Mouse (Mus musculus) cerebellum, postnatal 4 days (tissue): ENCODE measurements around the gene Clec2g.
"Not testable (repeated sequence)": the region's sequence is repeated elsewhere in the genome, so short reads cannot be mapped to it uniquely, and the experiment has no call there.

Experiments used
- DNase-seq, 2 experiments: peaks; one replicate each; pipeline ENCODE4 v3.0.0; 2022; ENCODE audit warnings: low spot score in 2 of 2, mixed read lengths in 1 of 2

Gene Clec2g

DNA sequence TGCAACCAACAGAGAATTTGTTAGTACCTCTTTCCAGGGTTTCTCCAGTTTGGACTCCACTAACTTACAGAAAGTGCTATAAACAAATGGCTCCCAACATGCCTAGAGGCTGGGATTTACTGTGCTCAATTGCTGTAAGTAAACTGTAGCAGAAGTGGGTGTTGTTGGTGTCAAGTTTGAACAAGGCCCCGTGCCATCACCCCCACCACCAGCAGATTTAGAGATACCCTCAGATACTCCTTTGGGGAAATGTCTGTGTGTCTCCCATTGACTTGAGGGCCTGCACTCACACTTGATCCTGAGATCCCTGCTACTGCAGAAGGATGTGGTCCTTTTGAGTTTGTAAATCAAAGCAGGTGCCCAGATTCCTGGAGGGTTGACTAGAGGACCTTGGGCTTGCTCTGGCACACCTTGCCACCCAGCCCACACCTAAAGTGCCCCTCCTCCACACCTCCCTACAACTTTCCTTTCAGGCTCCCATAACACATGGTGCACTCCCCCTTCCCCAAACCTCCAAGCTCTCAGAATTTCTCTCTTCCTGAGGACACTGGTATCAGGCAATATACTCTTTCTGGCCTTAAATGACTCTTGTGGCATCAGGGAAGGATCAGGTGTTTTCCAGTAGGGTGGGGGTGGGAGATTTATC is 37.3 kb downstream of the Clec2g start:
- no peak for DNase-seq

DNA sequence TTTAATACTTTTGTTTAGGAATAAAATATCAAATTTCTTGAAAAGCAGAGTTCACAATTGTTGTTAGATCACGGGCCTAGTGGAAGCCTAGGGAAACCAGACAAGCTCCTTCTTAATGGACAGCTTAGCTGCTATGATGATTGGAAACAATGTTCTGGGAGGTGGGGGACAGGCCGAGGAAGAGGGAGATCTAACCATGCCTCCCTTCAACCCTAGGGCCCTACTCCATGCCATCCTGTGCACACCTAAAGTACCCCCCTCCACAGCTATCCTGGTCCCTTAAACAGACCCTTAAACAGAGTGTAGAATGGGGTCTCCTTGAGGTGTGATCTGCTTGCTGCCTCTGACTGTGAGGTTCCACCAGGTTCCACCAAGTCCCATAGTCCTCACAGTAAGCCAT is 38.0 kb downstream of the Clec2g start:
- DNase-seq: no peak

DNA sequence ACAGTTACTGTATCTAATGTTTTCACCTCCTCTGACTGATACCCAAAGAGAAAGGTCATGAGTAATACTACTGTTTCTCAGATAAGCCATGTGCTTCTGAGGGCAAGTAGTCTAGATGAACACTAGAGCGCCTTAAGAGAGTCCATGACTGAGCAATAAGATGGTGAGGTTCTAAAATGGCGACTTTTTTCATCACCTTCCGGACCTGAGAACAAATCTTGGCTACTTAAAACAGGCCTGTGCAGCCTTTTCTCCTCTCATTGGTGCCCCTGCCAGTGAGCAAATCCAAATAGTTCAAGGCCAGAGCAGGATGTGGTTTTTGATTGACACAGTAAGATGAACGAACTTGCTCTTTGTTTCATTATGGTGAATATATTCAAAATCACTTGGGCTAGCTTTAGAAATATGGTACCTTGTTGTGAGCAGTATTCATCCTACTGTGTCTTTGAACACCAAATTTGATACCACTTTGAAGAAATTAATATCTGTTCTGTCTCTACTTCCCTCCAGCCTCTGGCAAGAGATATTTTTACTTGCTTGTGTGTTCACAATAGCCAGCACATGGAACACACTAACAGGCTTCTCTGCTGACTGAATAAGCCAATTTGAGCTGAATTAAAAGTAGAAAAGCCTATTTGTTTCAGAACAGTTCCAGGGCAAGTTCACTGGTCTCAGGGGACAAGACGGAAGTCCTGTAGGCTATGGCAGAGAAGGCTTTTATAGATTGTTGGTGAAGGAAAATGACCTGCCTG is 38.7 kb downstream of the Clec2g start:
- no peak for DNase-seq

DNA sequence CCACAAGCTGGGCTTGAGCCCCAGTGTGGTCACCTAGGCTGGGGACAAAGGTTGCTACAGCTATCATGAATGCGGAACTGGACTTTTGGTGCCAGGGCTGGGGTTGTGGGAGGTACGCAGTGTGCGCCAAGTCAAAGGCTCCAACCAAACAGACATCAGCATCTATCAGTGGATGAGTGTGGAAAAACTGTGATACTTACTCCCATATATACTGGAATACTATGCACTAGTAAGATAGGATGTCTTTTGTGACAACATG is 39.2 kb downstream of the Clec2g start:
- no peak for DNase-seq

DNA sequence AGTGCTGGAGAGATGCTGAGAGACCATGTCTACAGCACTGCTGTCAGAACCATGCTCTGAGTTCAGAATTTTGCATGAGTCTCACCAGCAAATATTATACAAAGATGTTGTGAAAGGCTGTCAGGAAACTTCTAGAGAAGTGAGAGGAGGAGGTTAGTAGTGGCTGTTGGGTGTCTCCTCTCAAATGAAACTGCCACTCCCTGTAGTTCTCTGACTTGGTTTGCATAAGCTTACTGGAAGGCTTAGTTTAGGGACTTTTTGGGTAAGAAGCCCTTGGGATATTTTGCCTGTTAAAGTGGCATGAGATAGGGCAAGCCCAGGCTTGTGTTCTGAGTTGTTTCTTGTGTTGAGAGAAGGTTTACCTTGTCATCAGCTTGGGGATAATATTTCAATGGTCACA is 40.7 kb downstream of the Clec2g start:
- not testable (repeated sequence) for DNase-seq

DNA sequence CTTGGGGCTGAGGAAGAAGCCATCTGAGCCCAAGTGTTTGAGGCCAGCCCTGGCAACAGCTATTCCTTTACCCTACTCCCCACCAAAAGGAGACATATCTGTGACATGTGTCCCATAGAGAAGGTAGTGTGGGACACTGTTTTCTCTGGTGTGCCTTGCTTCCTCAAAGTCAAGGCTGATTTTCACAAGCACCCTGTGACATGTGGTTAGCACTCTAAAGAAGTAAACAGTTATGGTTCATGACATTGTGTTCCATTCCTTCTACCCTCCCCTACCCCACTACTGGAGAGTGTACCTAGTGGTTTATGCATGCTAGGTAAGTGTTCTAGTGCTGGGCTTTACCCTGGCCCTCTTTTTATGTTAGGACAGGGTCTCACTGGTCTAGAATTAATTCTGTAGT is 42.0 kb downstream of the Clec2g start:
- no peak for DNase-seq

DNA sequence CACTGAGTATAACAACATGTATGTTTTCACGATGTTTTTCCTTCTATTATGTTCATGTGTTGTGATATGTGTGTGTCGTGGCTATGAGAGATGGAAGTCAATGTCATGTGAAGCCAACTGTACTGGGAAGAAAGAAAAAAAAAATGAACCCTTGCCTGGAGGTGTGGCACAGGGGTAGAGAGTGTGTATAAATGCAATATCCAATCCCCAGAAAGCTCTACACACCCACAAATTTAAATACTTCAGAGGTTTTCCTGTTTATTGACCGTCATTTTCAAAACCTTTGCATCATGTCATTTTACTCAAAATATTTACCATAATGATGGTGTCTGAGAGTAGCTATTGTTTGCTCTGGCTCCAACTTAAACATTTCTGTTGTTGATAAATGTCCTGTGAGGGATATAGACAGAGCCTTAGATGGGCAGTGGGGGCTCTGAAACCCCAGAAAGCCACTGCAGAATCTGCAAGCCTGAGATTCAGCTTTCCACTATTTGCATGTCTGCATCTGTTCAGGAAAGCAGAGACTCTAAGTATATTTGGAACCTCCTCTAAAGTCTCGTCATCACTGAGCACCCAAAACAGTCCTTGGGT is 47.9 kb downstream of the Clec2g start:
- not testable (repeated sequence) for DNase-seq

DNA sequence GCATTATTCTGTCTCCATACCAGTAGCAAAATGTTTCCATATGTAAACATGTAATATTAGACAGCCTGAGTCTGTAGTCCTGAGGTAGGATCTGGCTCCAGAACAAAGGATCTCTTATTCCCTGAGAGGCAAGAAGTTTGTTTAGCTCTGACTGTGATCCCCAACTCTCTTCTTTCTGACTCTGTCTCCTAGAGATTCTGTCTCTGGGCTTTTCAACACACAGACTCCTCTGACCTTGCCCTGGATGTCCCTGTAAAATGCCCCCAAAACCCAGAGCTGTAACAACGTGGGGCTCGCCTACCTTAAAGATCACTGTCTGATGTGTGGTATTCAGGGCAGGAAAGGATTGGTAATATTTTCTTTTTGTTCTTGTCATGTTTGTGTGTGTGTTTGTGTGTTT is 58.2 kb downstream of the Clec2g start:
- DNase-seq: no peak

DNA sequence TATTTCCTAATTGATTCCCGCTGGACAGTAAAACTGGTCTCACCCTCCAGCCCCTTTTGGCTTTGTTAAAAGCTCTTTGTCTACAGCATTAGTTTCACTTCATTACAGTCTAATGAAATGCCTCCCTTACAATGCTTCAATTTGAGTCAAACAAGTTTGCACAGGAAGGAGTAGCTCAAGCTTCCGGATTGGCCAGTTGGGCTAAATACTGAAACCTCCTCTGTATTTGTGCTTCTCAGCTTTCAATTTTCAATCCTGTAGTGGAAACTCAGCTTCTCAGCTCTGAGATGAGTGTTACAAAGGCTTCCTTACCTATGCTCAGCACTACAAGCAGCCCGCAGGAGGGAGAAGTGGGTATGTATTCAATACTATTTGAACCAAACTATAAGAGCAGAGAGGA is 58.6 kb downstream of the Clec2g start:
- no peak for DNase-seq

DNA sequence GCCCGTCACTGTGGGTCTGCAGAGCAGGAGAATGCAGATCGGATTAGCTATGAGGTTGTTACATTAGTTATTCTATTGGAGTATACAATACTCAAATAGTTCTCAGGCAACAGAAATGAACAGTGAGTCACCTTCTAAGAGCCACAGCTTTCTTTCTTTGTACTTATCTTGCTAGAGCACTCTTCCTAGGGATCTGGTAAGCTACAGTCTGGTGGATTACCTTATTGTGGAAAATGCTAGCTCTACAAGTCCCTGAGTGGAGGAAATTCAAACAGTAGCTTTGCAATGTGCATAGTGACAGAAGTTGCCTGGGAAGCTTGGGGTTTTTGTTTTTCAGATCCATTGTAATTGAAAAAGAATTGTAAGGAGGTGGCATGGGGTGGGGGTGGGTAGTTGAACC is 59.0 kb downstream of the Clec2g start:
- DNase-seq: no peak

DNA sequence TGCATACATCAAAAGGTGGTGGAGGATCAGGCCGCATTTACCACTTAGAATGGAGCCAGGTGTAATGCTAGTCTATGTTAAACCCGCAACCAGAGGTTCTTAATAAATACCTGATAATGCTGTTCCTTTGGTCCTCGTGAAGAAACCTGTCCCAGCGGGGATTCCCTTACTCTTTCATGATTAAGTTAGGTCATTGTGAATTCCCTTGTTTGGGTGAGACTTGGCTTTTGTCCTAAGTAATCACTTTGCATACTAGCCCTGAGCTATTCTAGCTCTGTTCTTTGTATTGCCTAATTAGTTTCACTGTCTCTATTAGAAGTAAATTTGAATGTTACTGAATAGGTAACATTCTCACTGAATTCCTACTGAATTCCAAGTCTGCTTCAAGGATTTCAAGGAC is 60.2 kb downstream of the Clec2g start:
- no peak for DNase-seq

DNA sequence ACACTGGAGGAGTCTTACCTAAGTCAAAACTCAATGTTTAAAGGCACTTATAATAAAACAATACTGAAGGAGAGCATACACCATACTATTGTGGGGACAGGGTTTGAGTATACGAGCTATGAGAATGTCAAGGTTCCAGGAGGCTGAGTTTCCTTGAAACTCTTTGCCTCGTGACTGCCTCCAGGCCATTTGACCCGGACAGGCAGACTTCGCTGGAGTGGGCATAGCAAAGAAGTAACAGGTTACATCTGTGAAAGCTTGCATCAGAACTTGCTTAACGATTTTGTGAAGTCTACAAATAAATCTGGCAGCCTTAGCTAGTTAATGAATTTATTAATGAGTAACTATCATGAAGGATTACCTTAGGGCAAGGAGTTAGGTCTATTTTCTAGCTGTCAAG is 60.6 kb downstream of the Clec2g start:
- DNase-seq: no peak

DNA sequence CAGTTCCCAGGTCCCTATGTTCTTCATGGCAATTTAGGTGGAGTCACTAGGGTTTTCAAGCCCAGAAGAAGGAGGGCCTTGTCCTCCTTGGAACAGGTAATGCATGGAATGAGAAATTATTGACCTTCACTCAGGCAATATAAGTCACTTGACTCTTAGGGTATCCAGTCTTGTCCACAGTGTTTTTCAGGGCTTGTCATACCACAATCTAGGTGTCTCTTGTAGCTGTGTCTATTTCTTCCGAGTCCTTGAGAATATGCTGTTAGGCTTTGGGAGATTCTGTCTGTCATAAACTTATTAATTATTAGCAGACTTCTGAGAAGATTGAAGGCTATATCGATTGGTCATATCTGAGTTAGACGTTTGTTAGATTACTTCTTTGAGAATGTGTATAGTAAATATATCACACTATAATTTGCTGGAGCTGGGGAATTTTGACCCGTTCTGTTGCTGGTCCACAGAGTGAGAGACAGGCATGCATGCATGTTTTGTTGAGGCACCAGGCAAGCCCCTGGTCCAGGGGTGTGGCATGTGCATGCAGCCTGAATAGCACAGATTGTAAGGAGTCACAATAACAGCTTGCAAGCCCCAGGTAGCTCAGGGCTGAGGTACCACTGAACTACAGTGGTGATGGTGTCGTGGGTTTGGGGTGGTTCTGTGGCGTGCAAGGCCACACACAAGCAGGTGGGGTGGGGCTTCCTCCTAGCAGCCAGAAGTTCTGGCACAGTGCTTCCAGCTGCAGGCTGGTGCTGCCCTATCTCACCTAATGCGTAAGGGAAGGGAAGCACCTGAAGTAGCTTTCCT is 61.3 kb downstream of the Clec2g start:
- no peak for DNase-seq

DNA sequence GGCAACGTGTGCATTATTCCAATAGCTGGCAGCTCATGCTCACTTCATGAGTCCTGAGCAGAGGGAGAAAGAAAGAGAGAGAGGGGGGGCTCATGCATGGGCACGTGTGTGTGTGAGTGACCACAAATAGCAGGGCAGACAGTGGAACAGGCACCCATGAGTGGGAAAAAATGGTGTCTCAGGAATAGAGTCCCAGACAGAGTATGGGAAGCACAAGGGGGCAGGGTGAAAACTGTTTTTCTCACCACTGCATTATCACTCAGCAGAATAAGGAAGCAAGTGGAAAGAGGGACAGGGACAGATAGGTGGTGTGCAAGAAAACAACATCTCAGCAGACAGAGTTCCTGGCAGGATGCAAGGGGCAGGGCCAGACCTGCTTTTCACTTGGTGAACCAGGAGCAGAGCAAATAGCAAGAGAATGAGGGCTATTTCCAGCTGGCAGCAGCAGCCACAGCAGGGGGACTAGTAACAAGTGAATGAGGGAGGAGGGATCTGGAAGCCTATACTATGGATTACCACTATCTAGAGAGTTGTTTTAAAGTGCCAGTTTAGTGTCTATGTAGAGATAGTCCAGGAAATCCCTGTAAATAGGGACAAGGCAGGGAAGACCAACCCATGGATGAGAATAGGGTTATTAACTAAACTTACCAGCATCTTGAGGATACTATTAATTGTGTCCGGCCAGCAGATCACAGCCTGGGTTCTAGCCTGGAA is 62.0 kb downstream of the Clec2g start:
- no peak for DNase-seq

DNA sequence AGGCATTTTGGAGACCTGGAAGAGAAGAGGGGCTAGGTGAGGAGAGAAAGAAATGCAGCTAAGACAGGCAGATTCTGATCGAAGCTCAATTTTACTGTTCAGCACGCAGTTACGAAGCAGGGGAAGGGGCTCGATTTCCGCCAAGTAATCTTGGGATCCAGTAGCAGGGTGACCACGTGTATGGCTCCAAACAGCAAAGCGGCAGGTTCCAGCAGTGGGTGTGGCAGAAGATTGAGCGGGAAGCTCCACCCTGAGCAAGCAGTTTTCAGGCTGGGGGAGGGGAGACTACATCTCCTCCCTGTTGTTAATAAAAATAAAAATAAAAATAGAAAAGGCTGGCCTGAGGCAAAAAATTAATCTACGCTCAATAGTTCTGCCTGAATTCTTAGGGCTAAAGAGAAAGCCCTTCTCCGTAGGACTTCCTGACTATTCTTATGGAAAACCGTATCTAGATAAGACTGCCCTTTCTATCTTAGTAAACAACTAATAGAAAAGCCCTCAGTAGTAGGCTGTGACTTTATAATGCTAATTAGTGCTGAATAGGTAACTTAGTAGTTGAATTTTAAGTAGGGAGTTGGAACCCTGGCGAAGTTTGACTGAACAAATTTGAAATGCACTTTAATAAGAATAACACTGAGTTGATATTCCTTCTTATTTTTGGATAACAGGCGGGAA is 62.7 kb downstream of the Clec2g start:
- no peak for DNase-seq

DNA sequence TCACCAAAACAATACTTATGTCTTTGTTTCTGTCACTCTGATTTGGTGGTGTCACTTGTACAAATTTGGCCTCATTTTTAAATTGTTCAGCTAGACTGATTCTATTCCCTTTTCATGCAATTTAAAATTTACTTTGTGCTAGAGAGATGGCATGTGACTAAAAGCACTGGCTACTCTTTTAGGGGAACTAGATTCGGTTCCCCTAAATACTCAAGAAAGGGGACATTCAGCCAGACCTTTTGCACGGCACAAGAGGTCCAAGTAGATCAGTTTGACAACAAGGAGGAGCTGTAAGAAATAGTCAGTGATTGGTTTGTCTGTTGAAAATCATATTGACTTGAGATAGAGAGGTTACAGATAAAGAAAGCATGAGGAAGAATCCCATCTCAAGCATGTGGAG is 67.2 kb downstream of the Clec2g start:
- DNase-seq: no peak

DNA sequence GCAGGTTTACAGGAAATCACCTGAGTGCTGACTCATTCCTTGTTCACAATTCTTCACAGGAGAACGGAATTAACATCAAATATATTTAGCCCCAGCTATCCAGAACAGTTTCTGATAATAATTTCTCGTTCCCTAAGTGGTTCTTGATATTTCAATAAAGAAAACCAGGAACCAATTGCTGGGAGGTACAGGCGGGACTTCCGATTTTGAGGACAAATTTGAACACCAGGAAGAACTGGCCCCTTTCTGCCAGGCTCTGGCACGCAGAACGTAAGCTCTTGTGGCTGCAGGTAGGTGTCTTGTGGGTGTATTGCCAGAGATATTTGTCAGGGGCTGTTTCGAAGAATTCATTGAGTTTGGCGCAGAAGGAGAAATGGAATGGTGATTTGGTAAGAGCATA is 74.4 kb downstream of the Clec2g start:
- DNase-seq: no peak

DNA sequence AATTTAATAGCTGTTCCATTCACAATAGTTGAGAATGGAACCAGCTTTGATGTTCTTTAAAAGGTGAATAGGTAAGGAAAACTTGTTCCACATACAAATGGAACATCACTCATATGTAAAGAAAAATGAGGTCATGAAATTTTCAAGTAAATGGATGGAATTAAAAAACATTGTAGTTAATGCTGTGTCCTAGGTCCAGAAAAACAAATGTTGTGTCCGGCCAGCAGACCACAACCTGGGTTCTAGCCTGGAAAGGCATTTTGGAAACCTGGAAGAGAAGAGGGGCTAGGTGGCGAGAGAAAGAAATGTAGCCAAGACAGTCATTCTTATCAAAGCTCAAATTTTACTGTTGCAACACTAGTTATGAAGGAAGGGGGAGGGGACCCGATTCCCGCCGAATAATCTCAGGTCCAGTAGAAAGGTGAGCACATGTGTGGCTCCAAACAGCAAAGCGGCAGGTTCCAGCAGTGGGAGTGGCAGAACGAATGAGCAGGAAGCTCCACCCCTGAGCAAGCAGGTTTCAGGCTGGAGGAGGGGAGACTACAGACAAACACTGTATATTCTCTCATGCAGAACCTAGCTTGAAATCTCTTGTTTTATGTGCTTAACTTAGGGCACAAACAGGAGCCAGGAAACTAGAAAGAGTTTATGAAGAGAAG is 75.8 kb downstream of the Clec2g start:
- DNase-seq: not testable (repeated sequence)

DNA sequence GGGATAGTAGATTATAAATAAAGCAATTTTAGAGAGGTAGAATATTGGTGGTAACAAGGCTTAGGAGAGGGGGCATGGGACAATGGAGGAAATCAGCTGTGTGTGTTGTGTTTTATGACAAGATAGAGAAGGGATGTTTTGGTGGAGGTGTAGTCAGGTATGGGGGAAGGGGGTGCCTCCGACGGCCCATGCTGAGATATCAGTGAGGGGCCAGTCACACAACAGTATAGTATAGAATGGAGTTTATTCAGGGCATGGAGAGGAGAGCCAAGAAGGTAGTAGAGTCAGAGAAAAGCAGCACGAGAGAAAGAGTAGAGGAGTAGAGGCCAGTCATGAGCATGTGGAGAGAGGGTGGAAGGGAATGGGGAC is 76.3 kb downstream of the Clec2g start:
- DNase-seq: no peak

DNA sequence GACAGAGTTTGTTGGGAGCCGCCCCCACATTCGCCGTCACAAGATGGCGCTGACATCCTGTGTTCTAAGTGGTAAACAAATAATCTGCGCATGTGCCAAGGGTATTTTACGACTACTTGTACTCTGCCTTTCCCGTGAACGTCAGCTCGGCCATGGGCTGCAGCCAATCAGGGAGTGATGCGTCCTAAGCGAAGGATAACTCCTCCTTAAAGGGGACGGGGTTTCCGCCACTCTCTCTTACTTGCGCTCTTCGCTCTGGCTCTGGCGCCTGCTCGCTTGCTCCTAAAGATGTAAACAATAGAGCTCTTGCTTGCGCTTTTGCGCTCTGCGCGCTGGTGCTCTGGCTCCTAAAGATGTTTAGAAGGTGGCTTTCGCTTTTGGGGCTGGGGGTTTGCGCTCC is 77.8 kb downstream of the Clec2g start:
- DNase-seq: not testable (repeated sequence)

DNA sequence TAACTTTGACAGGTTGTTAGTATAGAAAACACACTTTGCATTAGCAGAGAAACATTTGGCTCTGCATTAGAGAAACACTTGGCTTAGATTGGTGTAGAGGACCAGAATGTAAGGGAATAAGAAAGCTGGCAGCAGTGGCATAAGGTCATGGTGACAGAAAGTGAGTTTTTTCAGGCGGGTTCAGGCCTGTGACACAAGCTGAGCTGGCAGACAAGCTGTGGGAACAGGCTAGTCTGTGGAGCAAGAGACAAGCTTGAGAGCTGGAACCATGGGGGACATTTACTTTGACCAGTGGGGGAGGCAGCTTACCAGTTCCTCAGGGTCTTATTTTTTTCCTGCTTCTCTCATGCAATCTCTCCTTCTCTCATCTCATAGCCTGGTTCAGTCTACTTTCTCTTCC is 78.8 kb downstream of the Clec2g start:
- DNase-seq: no peak
